Mouse (Mus musculus): ENCODE data around the gene Fam19a5. TPM values are rescaled to one million over a fixed set of nuclear protein-coding genes. Genes with fewer than 3 reads are reported as not detected.

Fam19a5 gene
- polyA plus RNA-seq, 1 experiment = not detected

GRCm38 (mm10) chr15:87545731-87546360 is 1.7 kb downstream of the Fam19a5 start:
- H3K9me3 ChIP-seq (ENCODE audit: control insufficient read depth, low read length) = peaks cover 4% of the 10 kb centered on the region; the same call in 1 of the 2 replicates
- TF ChIP-seq TAL1 (IDR thresholded peaks at IDR 0.05; ENCODE audit: low read length) = no peak
- no peaks in the 10 kb centered on the region for H3K4me1 ChIP-seq (ENCODE audit: control insufficient read depth)
- H3K36me3 ChIP-seq (ENCODE audit: control insufficient read depth) = no peaks in the 10 kb centered on the region
- H3K4me3 ChIP-seq (replicated peaks) = no peak overlapping the region
- peaks cover 40% of the 10 kb centered on the region for H3K27me3 ChIP-seq (ENCODE audit: control insufficient read depth)

DNA sequence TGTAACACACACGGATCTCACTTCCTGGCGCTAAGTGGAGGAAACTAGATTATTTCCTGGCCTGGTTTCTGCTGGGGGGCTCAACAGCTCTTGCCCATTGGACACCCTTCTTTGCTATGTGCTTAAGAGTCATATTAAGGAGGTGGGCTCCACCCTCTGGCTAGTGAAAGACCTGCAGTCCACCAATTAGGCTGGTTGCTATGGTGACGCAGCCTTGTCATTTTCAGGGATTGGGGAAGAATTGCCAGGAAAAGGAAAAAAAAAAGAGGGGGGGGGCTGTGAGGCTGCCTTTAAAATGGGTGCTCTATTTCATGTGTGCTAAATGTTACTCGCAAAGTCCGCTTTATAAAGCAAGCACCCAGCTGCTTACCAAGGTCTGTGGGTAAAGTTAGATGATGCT is 2.9 kb downstream of the Fam19a5 start:
- no peaks in the 10 kb centered on the region for H3K36me3 ChIP-seq (ENCODE audit: control insufficient read depth)
- no peak for TF ChIP-seq GATA1 (IDR thresholded peaks at IDR 0.05; ENCODE audit: low read length)
- no peak overlapping the region for H3K4me3 ChIP-seq (replicated peaks)
- H3K4me1 ChIP-seq (ENCODE audit: control insufficient read depth) = no peaks in the 10 kb centered on the region
- peaks cover 8% of the 10 kb centered on the region; the same call in 1 of the 2 replicates for H3K9me3 ChIP-seq (ENCODE audit: control insufficient read depth, low read length)
- peaks cover 40% of the 10 kb centered on the region for H3K27me3 ChIP-seq (ENCODE audit: control insufficient read depth)

- Histone ChIP-seq H3K4me1 (ENCODE audit: control insufficient read depth) (no peaks in the 10 kb centered on the region), H3K27me3 (ENCODE audit: control insufficient read depth) (peaks cover 17% of the 10 kb centered on the region), H3K36me3 (ENCODE audit: control insufficient read depth) (no peaks in the 10 kb centered on the region), H3K9me3 (ENCODE audit: control insufficient read depth, low read length) (peaks cover 19% of the 10 kb centered on the region), H3K4me3 (replicated peaks) (no peak overlapping the region)
- TF ChIP-seq TAL1 (IDR thresholded peaks at IDR 0.05; ENCODE audit: low read length) (no peak), GATA1 (IDR thresholded peaks at IDR 0.05; ENCODE audit: low read length) (no peak)
Observed at GRCm38 (mm10) chr15:87549724-87550123, 5.6 kb downstream of the Fam19a5 start.

- TF ChIP-seq TAL1 (IDR thresholded peaks at IDR 0.05; ENCODE audit: low read length) (no peak), GATA1 (IDR thresholded peaks at IDR 0.05; ENCODE audit: low read length) (no peak)
- H3K4me3 ChIP-seq (replicated peaks) = no peak overlapping the region
- peaks cover 21% of the 10 kb centered on the region for H3K9me3 ChIP-seq (ENCODE audit: control insufficient read depth, low read length)
Observed at GRCm38 (mm10) chr15:87550756-87551155, 6.7 kb downstream of the Fam19a5 start.

DNA sequence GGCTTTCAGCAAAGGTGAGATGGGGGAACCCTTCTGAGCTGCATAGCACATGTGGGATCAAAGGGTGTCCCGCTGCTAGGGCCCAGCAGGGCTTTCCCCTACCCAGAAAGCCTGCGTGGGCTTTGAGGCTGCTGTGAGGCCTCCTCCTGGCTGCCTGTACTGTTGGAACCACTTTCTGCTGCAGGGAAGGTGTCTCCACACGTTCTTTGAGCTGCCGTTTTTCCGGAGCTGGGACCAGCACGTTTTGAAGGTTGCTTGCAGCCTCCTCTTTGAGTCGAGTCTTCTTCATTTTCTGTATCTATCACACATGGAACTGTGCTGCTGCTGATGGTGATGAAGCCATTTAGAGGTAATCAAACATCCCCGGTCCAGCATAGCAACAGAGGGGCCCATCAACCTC is 7.5 kb downstream of the Fam19a5 start:
- Histone ChIP-seq H3K27me3 (ENCODE audit: control insufficient read depth) (no peaks in the 10 kb centered on the region; the same call in 1 of the 2 replicates), H3K9me3 (ENCODE audit: control insufficient read depth, low read length) (peaks cover 26% of the 10 kb centered on the region), H3K4me1 (ENCODE audit: control insufficient read depth) (no peaks in the 10 kb centered on the region), H3K36me3 (ENCODE audit: control insufficient read depth) (no peaks in the 10 kb centered on the region), H3K4me3 (replicated peaks) (no peak overlapping the region)
- TF ChIP-seq TAL1 (IDR thresholded peaks at IDR 0.05; ENCODE audit: low read length) (no peak), GATA1 (IDR thresholded peaks at IDR 0.05; ENCODE audit: low read length) (no peak)

More at GRCm38 (mm10) chr15:87550756-87551155, 6.7 kb downstream of the Fam19a5 start:
- H3K4me1 ChIP-seq (ENCODE audit: control insufficient read depth) = no peaks in the 10 kb centered on the region
- no peaks in the 10 kb centered on the region for H3K36me3 ChIP-seq (ENCODE audit: control insufficient read depth)
- H3K27me3 ChIP-seq (ENCODE audit: control insufficient read depth) = peaks cover 7% of the 10 kb centered on the region

DNA sequence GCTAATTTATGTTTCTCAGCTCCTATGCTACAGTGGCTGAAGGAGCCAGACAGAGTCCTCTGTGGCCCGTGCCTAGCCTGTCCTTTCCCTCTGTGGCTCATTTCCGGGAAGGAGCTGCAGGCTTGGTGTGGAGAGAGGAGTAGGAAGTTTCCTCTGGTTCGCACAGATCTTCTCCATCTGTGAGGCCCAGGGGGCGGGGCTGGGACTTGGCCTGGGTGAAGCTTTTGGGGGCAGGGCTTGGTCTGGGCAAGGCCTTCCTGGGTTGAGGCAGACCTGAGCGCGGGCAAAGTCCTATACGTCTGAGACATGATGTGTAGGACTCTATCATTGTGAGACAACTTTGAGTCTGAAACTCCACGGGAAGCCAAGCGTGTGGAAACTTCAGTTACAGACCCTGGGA is 11.7 kb downstream of the Fam19a5 start:
- peaks cover 40% of the 10 kb centered on the region for H3K9me3 ChIP-seq (ENCODE audit: control insufficient read depth, low read length)
- TF ChIP-seq TAL1 (IDR thresholded peaks at IDR 0.05; ENCODE audit: low read length) (no peak), GATA1 (IDR thresholded peaks at IDR 0.05; ENCODE audit: low read length) (no peak)

DNA sequence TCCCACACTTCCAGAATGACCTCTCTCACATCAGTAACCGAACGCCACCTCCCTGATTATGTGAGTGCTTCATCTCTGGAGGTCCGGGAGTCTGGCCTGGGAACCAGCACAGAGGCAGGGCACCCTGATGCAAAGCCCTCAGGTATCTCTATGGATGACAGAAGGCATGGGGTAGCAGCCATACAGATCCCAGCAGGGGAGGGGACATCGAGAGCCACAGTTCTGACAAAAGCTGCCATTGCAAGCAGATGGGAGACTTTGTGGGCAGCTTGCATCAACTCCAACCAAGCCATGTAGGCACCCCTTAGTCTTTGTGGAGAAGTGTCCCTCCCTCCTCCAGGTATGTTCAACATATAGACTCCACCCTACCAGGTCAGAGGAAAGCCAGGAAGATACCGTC is 20.2 kb downstream of the Fam19a5 start:
- H3K27me3 ChIP-seq (ENCODE audit: control insufficient read depth) = no peaks in the 10 kb centered on the region
- H3K4me3 ChIP-seq (replicated peaks) = no peak overlapping the region
- no peaks in the 10 kb centered on the region for H3K4me1 ChIP-seq (ENCODE audit: control insufficient read depth)
- H3K9me3 ChIP-seq (ENCODE audit: control insufficient read depth, low read length) = peaks cover 57% of the 10 kb centered on the region
- H3K36me3 ChIP-seq (ENCODE audit: control insufficient read depth) = no peaks in the 10 kb centered on the region
- TF ChIP-seq TAL1 (IDR thresholded peaks at IDR 0.05; ENCODE audit: low read length) (no peak), GATA1 (IDR thresholded peaks at IDR 0.05; ENCODE audit: low read length) (no peak)

More for the DNA sequence above, 11.7 kb downstream of the Fam19a5 start:
- H3K27me3 ChIP-seq (ENCODE audit: control insufficient read depth) = no peaks in the 10 kb centered on the region
- H3K4me3 ChIP-seq (replicated peaks) = no peak overlapping the region
- no peaks in the 10 kb centered on the region for H3K4me1 ChIP-seq (ENCODE audit: control insufficient read depth)
- H3K36me3 ChIP-seq (ENCODE audit: control insufficient read depth) = no peaks in the 10 kb centered on the region

DNA sequence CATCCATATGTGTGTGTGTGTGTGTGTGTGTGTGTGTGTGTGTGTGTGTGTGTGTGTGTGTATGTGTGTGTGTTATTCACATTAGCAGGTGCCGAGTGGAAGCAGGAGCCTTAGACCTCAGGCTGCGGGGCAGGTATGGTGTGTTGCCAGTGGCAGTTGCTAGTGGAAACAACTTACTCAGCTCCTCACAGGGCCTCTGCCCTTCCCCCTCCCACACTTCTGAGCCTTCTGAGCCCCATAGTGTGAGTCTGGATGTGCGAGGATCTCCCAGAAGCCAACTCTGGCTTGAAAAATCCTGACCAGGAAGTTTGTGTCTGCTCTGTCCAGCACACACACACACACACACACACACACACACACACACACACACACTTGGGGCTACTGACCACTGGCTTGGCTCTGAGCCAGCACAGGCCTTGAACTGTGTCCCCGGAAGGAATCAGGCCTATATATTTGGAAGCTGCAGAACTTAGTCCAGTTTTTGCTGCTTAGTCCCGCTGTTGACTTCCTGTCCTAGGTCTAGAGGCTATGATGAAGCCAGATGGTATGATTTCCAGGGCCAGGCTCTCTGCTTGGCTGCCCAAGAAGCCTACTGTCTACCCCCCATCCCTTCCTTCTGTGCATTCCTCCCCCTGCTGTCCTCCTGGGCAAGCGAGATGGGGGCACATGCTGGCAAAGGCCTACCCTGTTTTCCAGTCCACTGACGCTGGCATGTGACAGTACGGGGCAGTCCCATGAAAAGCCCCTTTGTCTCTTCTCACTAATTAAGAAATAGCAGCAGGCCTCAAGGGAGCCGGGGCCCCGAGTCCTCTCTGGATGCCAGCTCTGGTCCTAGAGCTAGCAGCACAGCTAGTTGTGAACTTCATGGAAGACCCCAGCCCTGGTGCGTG is 22.2 kb downstream of the Fam19a5 start:
- peaks cover 73% of the 10 kb centered on the region for H3K9me3 ChIP-seq (ENCODE audit: control insufficient read depth, low read length)
- no peaks in the 10 kb centered on the region for H3K36me3 ChIP-seq (ENCODE audit: control insufficient read depth)
- H3K4me1 ChIP-seq (ENCODE audit: control insufficient read depth) = no peaks in the 10 kb centered on the region
- no peak overlapping the region for H3K4me3 ChIP-seq (replicated peaks)
- TF ChIP-seq TAL1 (IDR thresholded peaks at IDR 0.05; ENCODE audit: low read length) (no peak), GATA1 (IDR thresholded peaks at IDR 0.05; ENCODE audit: low read length) (no peak)
- no peaks in the 10 kb centered on the region for H3K27me3 ChIP-seq (ENCODE audit: control insufficient read depth)

GRCm38 (mm10) chr15:87570182-87570581 is 26.1 kb downstream of the Fam19a5 start:
- no peak for TF ChIP-seq TAL1 (IDR thresholded peaks at IDR 0.05; ENCODE audit: low read length)
- TF ChIP-seq GATA1 (IDR thresholded peaks at IDR 0.05; ENCODE audit: low read length) = no peak
- no peaks in the 10 kb centered on the region for H3K4me1 ChIP-seq (ENCODE audit: control insufficient read depth)
- H3K36me3 ChIP-seq (ENCODE audit: control insufficient read depth) = no peaks in the 10 kb centered on the region
- peaks cover 83% of the 10 kb centered on the region for H3K9me3 ChIP-seq (ENCODE audit: control insufficient read depth, low read length)
- H3K27me3 ChIP-seq (ENCODE audit: control insufficient read depth) = no peaks in the 10 kb centered on the region
- H3K4me3 ChIP-seq (replicated peaks) = no peak overlapping the region

Measured in erythroblast, embryonic 14.5 days (primary cell).